Mouse (Mus musculus) frontal cortex, postnatal 25 days (tissue): Measurements from ENCODE around the gene Lmcd1.
A peak's percentile ranks its signal among the peaks of the same experiment; 100 is the strongest.
"Not testable (repeated sequence)": the region's sequence is repeated elsewhere in the genome, so short reads cannot be mapped to it uniquely, and the experiment has no call there.

Experiments used
- DNase-seq, 2 experiments: peaks; one replicate each; pipeline ENCODE4 v3.0.0; 2022; ENCODE audit warnings: low spot score in 2 of 2

Lmcd1 gene

DNA sequence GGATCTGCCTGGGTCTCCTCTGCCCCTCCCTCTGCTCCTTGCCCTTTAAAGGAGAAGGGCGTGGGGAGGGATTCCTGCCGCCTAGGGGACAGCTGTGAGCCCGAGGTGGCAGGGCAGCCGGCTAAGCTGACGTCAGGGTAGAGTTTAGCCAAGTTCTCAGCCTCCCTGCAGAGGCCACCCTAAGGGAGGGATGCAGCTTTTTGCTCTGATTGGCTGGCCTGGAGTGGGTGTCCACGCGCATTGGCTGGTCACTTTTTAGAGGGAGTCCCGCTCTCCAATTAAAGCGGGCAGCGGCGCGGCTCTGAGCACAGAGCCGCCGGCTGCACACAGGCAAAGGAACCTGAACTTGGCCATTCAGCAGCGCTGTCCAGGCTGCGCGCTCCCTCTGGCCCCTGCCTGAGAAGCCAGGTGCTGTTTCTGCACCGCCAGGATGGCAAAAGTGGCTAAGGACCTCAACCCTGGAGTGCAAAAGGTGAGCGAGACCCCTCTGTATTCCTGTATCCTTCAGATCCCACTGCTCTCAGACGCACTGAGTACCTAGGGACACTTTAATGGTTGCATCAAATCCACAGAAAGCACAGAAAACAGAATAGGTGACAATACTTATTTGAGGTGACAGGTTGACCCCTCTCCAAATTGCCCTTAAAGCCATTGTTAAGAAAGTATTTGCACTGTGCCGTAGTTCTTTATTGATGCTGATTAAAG lies at the start of gene Lmcd1:
Lmcd1 (plus strand) TSS at position 258 of the 705 bp plus-strand sequence.
- peak; percentile 32 to 43 for DNase-seq

DNA sequence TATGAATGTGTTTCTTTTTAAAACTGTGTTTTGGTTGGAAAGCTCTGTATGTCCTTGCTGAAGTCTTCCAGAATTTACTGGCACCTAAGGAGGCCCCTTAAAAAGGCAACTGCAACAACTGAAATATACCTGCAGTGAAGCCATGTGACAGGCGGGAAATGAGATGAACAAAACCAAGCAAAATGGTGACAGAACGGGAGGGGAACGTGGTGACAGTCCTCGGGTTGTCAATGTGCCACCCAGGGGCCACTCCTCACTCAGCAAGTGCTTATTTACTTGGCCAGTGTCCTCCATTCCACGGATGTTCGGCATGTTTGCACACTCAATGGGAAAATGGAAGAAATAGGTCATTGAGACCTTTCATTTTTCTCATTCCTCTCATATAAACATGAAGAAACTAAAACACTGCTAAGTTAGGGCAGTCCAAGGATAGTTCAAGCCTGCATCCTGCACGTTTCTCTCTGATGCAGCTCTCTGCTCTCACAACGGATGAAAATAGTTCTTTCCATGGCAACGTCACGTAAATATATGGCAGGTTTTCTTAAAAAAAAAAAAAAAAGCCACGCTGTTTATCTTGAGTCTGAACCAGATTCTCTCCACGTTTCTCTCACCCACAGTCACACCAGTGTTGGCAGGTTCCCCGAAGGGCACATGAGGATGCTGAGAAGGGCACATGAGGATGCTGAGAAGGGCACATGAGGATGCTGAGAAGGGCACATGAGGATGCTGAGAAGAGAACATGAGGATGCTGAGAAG lies 49.5 kb upstream of the Lmcd1 start:
- DNase-seq, result no peak

DNA sequence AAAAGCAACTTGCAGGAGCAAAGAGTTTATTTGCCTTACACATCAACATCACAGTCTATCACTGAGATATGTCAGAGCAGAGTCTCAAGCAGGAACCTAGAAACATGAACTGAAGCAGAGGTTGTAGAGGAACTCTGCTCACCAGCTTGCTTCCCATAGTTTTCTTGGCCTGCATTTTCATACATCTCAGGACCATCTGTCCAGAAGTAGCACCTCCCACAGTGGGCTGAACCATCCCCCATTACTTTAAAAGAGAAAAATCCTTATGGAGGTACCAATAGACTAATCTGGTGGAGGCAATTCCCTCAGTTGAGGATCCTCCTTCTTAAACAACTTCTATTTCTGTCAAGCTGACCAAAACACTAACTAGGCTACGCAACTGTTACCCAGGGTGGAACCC lies 36.8 kb upstream of the Lmcd1 start:
- no peak for DNase-seq

DNA sequence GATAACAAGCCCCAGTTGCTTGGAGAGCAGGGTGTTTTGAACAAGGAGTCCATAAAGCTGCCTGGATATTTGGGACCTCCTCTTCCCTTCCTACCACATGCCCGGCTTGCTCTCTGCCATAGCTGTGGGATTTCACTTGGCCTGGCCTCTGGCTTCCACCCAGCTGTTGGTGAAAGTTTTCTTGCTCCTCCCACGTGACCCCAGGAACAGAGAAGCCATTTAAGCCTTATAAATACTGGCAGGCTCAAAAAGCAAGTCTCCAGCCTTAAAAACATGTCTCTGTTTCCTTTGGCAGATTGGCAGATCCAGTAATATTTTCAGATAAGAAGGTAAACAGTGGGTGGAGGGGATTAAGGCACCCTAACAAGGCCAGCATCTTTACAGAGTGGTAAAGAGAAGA lies 31.3 kb upstream of the Lmcd1 start:
- no peak for DNase-seq

DNA sequence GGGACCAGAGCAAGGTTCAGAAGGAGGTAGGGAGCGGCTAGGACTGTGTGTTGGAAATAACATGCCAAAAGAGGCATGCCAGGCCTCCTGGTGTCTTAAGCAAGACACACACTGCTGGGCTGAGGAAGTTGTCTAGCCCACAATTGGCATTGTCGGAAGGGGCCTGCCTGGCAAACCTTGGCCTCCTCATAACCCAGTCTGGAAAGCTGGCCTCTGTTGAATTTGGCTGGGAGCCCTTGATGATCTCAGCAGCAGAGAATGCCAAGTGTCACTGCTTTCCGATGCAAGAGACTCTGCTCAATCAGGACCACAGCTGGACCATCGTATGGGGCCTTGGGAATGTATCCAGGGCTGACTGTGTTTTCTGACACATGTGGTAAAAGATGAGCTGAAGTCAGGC lies 27.9 kb upstream of the Lmcd1 start:
- no peak for DNase-seq

DNA sequence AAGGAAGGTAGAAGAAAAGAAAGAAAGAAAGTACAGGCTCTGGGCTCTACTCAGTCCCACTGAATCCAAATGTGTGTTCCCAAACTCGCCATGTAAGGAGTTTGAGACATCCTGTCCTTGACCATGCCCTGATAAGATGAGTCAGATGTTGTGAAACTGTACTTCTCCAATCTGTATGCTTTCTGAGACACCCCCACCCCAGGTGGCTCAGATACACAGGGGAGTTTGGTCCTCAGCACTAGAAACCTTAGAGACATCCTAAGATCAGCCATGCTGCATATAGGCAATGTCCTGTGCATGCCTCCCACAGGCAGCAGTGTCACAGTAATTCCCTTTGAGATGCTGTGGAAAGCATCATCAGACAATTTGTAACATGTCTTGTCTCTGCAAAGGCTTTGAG lies 26.9 kb upstream of the Lmcd1 start:
- DNase-seq, result no peak

DNA sequence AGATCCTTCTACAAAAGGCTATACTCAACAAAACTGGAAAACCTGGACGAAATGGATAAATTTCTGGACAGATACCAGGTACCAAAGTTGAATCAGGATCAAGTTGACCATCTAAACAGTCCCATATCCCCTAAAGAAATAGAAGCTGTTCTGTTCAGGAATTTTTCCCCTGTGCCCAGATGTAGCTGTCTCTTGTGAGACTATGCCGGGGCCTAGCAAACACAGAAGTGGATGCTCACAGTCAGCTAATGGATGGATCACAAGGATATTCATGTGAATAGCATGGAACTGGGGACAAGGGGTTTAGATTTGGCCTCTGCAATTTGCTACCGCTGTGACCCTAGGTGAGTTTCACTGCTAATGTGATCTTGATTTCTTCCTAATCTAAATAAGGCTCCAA lies 19.6 kb upstream of the Lmcd1 start:
- DNase-seq, result not testable (repeated sequence)

DNA sequence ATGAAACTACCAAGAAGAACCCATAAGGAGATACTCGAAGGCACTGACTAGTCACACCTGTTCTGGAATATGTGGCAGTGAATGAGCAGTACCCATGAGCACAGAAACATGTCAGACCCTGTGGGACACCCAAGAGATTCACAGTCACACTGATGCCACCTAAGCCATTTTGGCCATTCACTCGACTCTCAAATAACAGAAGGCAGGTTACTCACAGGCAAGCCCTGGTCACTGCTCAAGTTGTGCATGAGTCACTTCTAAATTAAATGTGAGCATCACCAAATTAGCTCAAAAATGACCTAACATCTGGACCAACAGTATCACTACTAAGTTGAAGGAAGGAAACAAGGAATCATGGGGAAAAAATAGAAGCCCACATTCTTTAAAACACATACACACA lies 18.6 kb upstream of the Lmcd1 start:
- DNase-seq, result no peak

DNA sequence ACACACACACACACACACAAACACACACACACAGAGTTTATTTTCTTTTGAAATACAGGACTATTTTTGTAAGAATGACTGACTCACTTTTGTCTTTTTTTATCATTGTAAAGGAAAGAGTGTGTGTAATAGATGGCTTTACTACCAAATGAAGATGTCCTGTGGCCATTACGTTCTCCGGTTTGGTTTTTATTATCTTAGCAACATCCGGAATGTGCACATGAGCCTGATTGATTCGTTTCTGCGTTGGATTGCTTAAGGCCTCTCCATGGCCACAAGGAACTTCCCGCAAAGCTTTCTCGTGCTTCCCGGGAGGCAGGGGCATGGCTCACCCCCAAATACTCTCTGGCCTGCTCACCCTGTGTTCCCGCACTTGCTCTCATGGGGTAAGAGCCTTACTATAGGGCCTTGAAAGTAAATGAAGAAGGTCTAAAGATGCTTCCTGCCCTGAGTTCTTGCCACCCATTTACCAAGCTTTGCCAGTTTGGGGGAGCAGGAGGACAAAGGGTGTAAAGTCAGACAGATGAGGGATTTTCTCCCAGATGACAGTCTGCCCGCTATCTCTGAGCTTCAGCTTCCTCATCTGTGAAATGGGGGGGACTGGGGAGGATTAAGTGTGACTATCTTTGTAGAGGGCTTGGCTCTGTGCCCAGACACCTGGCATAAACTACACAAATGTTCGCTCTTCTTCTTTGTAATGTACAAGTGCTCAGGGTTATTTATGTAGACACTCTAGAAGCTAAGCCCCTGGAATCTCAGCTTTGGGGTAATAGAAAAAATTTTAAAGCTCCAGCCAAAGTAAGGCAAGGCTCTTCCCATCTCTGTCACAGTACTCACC lies 18.0 kb upstream of the Lmcd1 start:
- DNase-seq, result no peak

DNA sequence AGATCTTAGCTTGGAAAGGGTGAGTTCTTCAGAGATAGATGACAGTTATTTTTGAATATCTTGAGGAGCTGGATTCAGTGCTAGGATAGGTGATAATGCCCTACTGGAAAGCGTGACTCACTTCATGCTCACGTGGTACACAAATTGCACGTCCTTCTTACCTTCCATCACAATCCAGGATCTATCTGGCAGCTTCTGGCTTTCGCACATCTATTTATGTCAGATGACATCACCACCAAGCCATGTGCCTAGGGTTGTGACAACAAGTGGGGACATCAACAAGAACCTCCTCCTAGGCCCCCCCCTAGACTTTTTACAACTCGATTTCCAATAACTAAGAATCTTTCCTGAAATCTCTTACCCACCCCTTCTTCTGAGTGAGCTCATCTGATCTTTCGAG lies 17.0 kb upstream of the Lmcd1 start:
- DNase-seq, result no peak

DNA sequence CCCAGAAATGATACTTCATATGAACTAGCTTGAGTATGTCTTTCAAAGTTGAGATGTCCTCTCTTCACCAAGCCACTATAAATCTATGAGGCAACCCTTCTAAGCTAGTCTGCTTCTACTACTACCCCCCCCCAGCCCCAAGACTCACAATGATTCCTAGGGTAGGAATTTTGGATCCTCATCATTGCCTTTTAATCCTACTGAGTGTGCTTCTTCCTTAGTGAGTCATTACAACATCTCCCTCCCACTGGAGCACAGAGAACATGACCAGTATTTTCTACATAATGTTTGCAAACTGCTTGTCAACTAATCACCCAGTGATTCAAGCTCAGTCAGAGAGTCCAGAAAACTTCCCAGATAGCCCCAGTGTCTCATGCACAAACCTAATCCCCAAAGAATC lies 12.5 kb upstream of the Lmcd1 start:
- no peak for DNase-seq

DNA sequence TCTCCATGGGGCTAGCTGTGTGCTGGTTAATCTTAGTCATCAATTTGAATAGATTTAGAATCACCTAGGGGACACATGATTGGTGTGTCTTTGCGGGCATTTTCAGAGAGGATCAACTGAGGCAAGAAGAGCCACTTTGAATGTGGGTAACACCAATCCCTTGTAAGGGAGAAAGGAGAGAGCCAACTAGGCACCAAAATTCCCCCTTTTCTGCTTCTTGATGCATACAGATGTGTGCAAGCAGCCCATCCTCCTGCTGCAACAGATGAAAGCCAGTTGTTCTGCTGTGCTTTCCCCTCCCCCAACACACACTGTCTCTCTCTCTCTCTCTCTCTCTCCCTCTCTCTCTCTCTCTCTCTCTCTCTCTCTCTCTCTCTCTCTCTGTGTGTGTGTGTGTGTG lies 9.2 kb upstream of the Lmcd1 start:
- no peak for DNase-seq

DNA sequence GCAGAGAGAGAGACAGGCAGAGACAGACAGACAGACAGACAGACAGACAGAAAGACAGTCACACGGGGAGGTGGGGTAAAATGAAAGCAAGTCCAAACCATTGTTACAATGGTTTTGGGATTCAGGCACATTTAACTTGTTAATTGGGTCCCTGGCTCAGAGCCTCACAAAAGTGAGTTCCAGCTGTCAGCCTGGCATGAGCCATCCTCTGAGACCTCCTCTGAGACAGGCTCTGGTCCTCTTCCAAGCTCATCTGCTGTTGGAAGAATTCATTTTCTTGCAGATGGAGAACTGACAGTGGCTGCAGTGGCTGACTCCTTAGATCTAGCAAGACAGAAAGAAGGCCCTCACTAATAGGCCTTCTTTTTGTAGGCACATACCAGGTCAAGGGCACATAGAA lies 6.9 kb upstream of the Lmcd1 start:
- no peak for DNase-seq

DNA sequence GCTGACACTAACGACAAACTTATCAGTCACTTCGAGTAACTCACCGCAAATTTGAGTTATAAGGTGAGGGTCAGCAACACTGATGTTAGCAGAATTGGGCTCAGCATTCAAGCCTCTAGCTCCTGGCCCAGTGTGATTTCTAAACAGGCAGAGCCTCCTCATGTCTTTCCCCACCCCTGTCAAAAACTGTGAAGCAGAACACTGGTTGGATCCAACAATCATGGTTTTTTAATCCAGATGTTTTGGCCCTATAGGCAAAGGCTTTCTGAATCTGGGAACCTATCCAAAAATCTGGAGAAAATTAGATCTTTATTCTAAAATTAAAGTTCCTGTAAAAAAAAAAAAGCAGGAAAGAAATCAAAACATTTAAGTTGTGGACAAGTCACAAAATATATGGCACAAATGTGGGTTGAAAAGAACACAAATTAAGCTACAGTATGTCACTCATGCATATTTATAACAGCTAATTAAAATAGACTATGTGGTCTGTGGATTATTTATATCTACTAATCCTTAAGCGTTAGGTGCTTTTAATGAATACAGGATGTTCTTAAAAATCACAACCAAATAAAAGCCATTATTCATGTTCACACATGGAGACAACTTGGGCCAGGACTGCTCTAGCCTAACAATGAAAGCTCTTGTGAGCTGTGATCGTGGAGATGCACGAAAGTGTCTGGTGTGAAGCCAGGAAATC lies 5.7 kb upstream of the Lmcd1 start:
- no peak for DNase-seq

DNA sequence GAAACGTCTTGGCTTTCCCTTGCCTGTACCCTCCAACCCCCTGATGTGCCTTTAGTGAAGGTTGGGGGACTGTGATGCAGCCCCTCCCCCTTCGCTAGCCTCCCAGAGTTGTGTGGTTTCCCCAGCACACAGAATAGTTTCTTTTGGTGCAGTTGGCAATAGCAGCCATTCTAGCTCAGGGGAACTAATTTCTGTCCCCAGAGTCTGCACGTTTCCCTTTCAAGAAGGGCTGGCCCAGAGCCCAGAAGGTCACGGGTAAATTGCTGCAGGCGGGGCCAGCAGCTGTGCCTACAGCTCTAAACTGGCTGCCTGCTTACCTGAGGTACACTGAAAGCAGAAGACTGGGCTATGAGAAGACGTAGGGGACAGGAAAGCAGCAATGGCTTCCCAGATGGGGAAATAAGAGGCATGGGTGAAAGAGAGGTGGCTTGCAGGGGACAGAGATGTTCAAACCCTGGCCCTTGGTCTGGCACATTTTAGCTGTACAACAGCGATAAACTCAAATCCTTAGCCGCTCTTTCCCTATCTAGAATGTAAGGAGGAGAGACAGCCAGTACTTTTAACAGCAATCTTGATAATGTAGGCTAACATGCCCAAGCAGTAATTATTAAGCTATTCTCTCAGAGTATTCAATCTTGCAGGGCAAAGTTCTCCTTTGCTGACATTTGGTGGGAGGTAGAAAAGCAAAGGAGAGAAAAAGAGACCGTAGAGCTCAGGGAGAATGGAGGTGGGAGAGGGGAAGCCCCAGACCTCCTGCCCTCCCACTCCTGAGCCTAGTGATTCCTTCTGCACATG lies 900 bp downstream of the Lmcd1 start:
- DNase-seq, result peak in 1 of 2 experiments; percentile 22

DNA sequence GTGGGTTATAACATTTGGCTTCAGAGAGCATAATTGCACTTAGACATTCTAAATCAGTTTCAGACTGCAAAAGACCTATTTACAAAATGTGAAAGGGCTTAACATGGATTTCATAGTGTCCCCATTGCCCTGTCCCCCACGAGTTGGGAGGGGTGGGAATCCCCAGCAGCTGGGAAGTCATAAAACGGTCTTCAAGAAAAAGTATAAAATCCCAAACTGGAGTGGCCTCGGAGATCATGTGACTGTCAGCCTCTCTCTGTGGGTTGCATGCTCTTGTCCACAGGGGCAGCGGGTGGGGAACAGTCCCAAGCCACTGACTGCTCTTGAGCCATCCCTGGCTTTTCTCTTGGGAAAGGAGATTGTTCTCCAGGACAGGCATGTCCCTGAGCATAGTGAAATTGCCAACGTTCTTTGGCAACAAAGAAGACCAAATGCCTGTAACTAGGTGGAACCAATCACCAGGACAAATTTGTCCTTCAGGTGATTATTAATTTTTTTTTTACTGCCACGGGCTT lies 2.2 kb downstream of the Lmcd1 start:
- no peak for DNase-seq

DNA sequence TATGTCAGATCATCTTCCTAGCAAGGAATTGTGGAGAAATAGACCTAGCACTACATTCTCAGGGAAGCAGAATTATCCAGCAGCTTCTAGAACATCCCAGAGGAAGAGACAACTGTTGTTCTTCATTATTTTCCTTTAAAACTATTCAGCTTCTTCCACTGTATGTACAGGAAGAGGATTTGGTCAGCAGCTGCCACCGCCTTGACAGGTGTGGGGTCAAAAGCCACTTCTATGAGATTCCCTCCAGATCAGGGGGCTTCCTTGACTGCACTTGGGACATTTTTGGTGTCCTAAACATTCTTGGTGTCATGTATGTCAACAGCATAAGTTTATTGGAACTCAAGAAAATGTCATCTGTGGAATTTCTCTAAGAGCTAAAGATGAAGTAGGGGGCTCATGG lies 5.2 kb downstream of the Lmcd1 start:
- no peak for DNase-seq

DNA sequence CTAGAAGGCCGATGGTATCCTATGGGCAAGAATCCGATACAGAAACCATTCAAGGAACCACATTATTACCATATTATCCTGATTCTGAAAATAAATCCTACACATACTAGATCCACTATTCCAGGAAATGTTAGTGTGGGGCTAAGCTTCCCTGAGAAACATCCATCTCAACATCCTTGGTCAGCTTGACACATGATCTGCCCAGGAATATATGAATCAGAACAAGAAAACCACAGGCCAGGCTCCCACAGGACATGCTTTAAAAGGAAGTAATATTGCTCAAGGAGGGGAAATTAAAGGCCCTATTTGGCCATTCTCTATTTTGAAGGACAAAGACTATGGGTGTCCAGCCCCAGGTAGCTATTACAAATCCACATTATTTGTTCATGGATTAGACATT lies 6.6 kb downstream of the Lmcd1 start:
- DNase-seq, result no peak

DNA sequence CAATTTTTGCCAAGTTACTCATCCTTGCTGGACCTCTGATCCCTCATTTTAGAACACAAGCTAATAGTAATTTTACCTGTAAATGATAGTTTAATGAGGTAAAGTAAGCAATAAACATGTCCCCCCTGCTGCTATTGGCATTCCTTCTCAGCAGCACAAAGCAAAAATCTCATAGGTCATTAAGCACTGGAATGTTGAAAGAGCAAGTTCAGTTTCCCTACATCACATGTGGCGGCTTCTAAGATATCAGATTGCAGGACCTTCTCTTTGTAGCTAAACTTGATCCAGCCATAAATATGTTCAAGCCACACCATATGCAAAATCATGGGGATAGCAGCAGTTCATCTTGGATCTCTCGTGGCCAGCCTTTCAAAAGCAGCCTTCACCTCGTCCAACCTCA lies 7.4 kb downstream of the Lmcd1 start:
- DNase-seq, result no peak

DNA sequence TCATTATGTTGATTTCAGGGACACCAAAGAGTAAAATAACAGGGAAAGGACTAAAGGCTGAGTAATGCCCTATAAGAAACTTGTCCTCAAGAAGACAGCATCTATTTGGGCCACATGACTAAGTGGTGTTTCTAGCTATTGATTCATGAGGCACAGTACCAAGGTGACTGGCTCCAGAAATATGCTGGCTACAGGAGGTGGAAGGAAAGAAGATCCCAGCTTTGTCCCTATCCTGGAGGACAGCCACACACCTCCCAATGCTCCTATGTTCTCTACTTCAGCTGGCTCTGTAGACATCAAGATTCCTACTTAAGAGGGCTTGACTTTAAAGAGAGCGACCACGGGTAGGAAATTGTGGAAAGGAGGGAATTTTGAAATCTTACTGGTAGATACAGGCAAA lies 8.4 kb downstream of the Lmcd1 start:
- DNase-seq, result no peak

DNA sequence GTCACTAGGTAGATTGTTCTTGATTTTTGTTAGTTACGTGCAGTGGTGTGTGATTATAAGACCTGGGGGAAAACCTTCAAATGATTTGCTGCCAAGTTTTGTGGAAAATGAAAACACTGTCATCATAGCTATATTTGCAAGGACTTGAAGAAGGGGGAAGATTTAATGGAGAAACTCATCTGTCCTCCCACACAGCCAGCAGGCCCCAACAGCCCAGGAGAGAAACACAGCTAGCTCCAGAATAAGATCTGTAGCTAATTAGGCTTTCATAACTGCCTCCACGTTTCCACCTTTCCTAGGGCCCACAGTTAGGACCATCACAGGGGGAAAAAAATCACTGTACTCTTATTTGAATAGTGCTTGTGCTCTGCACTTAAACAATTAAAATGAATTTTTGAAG lies 10.5 kb downstream of the Lmcd1 start:
- no peak for DNase-seq
